Mouse (Mus musculus) left cerebral cortex, adult 2 months (tissue): ENCODE measurements around the gene Lipm. TPM values are rescaled to one million over a fixed set of nuclear protein-coding genes. Genes with fewer than 3 reads are reported as not detected.

Experiments used
- DNase-seq, 2 experiments: peaks; one replicate each; pipeline ENCODE4 v3.0.0; 2021 to 2022; ENCODE audit warnings: low spot score in 2 of 2, mixed read lengths in 1 of 2; ENCODE audit errors: extremely low spot score in 1 of 2
- H3K27ac ChIP-seq: fragments of 200-600 bp; 2 replicates; pipeline ENCODE4 v1.8.1; 2022
- H3K4me3 ChIP-seq: fragments of 200-600 bp; 2 replicates; pipeline ENCODE4 v1.8.1; 2022
- CTCF ChIP-seq: fragments of 200-600 bp; IDR thresholded peaks from 2 replicates; pipeline ENCODE4 v1.8.1; 2022; ENCODE audit warnings: antibody characterized with exemption, mild to moderate bottlenecking, moderate library complexity
- intact Hi-C: fragments of 180-260 bp; cut with DNase I; formaldehyde crosslinking; loops from one replicate; pipeline ENCODE4 v1.15.1; 2025
- long read RNA-seq, 2 experiments: library from polyadenylated mRNA; stranded (forward); transcript quantifications; one replicate each; pipeline ENCODE4 v2.0.0; 2021; ENCODE audit warnings: borderline mapping rate in 2 of 2
- total RNA-seq, 2 experiments: library from RNA; stranded (reverse); gene quantifications; 2 replicates each; pipeline ENCODE4 v1.2.3; 2021

Gene Lipm
- total RNA-seq = under 1 TPM in 1 of 2 experiments, not detected in 1; 0.12 TPM
- long read RNA-seq, experiment 1 = 0 reads
- long read RNA-seq, experiment 2 = 0 reads

DNA sequence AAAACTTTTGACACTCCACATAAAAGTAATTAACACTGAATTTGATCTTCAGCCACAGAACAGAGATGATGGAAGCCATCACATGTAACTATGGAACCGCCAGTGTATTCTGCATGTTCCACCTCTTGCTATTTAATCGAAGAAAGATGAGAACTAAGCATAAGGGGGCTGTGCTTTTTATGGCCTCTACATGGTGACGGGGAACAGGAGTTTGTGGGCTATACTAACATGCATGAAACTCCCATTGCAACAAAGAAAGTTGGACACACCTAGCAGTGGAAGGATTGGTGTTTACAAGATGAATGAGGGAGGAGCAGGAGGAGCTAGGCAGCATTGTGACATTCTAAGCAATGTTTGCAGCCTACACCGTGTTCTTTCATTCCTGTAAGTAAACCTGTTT, at the start of gene Lipm:
TSS of gene Lipm (plus strand) at position 301 of the 400 bp plus-strand sequence.
- TF ChIP-seq CTCF = no peak
- no peak for DNase-seq
- H3K27ac ChIP-seq = no peak within 1 kb of the TSS
- intact Hi-C loops = no loop called here
- no peak within 1 kb of the TSS for H3K4me3 ChIP-seq

DNA sequence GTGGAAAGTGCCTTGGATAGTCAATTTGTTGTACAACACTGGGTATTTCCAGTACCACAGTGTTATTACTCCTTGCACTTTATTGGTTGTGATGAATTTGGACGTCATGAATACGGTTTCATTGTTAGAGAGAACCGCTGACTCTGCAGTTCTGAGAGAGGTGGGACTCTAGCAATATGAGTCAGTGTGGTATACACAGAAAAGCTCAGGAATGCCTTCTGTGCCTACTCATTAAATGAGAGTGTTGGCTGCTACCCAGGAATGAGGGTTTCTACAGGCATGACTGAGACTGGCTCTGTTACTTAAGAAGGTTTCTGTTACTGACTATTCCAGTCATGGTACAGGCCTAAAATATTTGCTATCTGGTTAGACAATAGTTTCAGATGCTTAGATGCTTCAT, 49.2 kb upstream of the Lipm start:
- TF ChIP-seq CTCF = no peak
- Histone ChIP-seq H3K4me3 (no peak overlapping the region), H3K27ac (no peak overlapping the region)
- DNase-seq = no peak
- intact Hi-C loops = no loop called here

DNA sequence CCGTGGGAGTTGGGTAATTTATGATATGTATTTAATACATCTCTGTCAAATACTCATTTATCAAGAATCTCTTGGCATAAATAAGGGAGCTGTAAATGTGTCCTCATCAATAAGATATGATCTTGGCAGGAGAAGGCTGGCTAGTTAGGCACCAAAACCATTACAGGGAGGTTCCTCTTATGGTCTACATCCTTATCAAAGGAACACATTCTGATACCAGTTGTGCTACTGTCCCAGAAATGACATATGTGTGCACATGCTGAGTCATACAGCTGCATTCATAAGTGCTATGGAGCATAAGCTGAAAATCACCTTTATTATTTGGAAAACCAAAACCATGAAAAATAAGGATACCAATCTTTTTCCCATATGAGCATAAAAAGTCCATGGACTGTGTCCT, 37.2 kb upstream of the Lipm start:
- no peak for TF ChIP-seq CTCF
- intact Hi-C loops = no loop called here
- DNase-seq = no peak
- Histone ChIP-seq H3K4me3 (no peak overlapping the region), H3K27ac (no peak overlapping the region)

DNA sequence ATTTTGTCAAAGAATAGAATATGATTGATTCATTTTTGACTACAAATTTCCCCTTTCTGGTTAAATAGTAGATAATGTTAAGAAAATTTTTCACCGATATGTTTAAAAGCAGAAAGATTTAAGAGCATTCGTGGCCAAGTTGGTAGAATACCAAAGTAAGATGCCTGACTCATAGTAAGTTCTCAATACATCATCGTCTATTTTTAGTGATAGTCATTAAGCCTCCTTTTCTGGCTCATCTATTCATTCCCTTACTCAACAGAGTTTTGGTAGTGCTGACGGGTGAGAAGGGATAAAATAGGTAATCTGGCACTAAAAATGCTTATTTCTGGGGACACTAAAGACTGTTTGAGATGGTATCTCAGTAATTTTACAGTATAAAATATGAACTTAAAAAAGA, 36.7 kb upstream of the Lipm start:
- Histone ChIP-seq H3K27ac (no peak overlapping the region), H3K4me3 (no peak overlapping the region)
- no peak for DNase-seq
- intact Hi-C loops = no loop called here
- TF ChIP-seq CTCF = no peak

DNA sequence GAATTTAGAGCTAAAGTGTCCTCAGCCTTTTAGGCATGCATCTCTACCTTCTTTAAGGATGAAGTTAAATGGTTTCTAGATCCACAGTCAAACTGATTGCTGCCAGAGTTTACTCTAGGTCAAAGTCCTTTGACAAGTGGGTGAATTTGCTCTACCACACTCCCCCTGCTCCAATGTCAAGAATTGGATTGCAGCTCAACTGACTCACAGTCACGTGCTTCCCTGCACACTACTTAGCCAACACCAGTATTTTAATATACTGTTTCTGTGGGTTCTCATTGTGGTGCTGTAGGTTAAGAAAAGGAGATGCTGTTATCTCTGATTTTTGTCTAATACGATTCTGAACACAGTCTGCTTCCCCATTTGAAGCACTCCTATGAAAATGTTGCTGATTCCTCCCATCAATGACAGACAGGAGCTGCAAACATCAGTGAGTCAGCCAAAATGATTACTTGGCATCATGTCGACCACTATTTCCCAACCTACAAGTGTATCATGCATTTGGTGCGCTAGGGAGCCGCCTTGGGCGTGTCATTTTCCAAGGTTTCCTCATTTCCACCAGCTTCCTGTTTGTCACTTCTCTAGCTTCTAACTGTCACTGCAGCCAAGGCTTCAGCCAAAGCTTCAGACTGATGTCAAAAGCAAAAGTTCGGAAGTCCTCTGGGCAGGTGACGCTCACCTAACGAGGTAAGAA, 33.8 kb upstream of the Lipm start, which contains the start of gene Lipn:
TSS of gene Lipn (plus strand) at position 580 of the 694 bp plus-strand sequence.
- intact Hi-C loops = no loop called here
- H3K27ac ChIP-seq = no peak within 1 kb of the TSS
- no peak for DNase-seq
- TF ChIP-seq CTCF = no peak
- H3K4me3 ChIP-seq = no peak within 1 kb of the TSS

DNA sequence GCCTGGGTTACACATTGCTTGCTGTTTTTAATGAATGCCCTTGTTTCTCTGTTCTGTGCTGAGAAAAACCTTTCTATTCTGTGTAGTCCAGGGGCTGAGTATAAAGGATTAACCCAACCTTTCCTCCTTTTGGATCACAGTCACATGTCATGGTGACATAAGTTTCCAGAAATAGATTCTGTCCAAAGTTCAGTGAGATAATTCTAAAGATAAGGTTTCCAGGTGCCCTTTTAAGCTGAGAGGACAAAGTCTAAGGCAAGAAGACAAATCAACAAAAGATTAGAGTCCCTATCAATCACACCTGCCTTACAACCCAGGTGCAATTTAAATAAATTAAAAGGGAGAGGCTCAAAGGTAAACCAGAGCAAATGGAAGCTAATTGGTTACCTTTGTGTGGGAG, 26.5 kb upstream of the Lipm start:
- H3K4me3 ChIP-seq = no peak overlapping the region
- DNase-seq = no peak
- no peak overlapping the region for H3K27ac ChIP-seq
- intact Hi-C loops = no loop called here
- no peak for TF ChIP-seq CTCF

DNA sequence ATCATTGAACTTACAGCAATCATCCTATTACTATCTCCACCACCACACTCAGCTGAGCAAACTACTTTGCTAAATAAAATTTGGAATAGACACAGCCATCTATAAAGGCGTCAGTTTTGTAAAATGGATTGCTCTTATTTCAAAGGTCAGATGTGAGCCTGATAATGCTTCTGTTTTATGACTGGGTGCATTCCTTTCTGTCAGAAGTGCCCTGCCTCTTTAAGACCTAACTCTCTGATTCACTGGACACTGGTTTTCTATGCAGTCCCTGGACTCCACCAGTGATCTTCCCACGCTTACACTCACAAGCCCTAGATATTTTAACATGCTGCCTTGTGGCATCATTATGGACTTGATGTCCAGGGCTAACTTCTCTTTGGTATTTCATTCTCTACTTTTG, 22.6 kb upstream of the Lipm start:
- intact Hi-C loops = no loop called here
- DNase-seq = no peak

DNA sequence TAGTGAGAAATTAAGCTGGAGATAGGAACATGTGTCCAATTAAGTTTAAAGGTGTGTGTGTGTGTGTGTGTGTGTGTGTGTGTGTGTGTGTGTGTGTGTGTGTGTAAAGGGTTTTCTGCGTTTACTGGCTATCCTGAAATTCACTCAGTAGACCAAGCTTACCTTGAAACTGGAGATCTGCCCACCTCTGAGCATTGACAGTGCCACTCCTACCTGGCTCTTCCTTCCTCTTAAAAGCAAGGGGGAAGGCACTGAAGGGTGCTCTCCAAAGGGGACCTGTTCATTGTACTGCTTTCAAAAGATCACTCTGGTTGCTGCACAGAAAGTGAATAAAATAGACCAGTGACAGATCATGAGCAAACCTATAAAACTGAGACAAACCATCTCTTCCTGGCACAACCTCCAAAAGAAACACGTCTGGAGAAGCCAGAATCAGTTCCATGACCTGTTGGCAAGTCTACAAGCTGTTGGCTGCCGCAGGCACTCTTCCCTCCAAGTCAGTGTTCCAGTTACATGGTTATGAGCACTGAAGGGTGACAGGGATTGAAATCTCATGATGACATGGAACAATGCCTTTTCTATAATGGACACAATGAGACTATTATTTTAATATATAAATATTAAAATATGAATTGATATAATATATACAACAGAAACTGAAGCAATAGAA, 11.6 kb upstream of the Lipm start:
- H3K4me3 ChIP-seq = no peak overlapping the region
- intact Hi-C loops = no loop called here
- TF ChIP-seq CTCF = no peak
- DNase-seq = no peak
- no peak overlapping the region for H3K27ac ChIP-seq

More for the DNA sequence above, 22.6 kb upstream of the Lipm start:
- Histone ChIP-seq H3K4me3 (no peak overlapping the region), H3K27ac (no peak overlapping the region)
- TF ChIP-seq CTCF = no peak

DNA sequence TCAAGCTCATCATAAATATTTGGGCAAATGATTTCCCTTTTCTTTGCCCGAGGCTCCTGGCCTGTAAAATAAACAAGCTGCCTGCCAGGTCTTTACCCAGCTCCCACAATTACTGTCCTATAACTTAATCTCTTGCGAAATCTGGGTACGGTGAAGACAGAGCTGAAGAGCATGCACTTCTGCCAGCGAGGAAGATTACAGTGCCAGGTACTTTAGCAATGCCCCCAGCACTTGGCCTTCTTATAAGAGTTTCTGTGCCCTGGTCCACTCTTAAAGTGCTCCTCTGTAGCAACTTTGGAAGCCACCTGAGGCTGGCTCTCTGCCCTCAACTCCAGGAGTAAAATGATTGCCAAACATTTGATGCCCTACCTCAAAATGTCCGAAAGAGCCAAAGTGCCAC, 5.4 kb upstream of the Lipm start:
- intact Hi-C loops = no loop called here
- Histone ChIP-seq H3K27ac (no peak overlapping the region), H3K4me3 (no peak overlapping the region)
- TF ChIP-seq CTCF = no peak
- DNase-seq = no peak

DNA sequence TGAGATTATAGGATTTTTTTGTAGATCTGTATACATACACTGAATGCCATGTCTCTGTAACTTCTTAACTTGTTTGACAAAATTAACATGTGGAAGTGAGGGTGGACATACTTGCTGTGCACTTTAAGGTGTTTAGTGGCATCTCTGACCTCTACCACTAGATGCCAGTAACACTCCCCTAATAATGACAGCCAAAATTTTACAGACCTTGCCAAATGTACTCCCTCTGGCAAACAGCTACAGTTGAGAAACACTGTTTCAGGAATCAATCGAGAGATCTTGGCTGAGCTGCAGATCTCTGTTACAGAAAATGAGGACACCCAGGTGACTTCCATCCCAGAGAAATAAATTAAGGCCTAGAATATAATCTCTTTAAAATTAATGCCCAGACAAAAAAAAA, 4.5 kb upstream of the Lipm start:
- Histone ChIP-seq H3K4me3 (no peak overlapping the region), H3K27ac (no peak overlapping the region)
- intact Hi-C loops = no loop called here
- no peak for DNase-seq
- no peak for TF ChIP-seq CTCF

DNA sequence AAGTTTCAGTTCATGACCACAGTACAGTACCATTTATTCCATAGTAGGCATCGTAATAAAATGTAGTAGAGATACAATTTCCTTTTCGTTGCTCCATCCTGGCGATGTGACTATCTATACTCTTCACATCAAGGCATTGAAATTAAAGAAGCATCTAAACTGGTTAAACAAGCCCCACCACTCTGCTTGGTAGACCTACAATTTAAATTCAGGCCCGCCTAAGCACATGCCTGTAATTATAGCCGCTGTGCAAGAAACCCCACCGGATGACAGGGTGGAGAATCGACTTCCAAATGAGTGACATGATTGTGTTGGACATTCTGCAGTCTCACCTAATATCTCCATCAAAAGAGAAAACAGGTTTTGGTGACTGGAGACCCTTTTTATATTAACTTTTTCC, 1.2 kb downstream of the Lipm start:
- Histone ChIP-seq H3K4me3 (no peak overlapping the region), H3K27ac (no peak overlapping the region)
- no peak for TF ChIP-seq CTCF
- intact Hi-C loops = no loop called here
- DNase-seq = no peak

DNA sequence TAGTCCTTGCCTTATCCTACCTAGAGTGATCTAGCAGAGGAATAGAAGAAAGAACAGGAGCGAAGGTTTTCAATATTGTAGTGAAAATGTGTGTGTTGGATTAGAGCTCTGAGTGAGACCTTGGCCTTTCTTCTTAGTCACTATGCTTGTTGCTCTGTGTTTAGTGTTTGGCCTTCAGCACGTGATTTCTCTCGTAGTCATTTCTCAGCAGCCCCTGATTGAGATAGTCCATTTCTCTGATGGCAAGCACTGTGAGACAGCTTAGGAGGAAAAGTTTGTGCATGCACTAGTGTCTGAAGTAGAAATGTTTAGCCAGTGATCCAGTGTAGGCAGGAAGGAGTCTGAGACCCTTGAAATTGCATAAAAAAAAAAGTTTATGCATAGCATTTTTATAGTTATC, 4.1 kb downstream of the Lipm start:
- no peak for TF ChIP-seq CTCF
- intact Hi-C loops = no loop called here
- Histone ChIP-seq H3K27ac (no peak overlapping the region), H3K4me3 (no peak overlapping the region)
- DNase-seq = no peak

DNA sequence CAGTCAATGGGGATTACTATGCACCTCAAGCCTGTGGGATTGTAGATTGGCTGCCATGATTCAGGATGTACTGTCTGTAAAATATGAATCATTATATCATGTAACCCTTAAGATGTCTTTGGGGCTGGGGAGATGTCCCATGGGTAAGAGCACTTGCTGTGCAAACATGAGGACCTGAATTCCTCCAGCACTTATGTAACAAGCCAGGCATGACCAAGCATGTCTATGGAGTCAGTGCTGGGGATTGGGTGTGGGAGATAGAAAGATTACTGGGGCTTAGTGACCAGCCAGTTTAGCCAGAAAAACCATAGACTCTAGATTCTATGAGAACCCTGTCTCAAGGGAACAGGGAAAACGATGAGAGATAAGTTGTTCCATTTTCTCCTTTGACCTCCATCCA, 18.4 kb downstream of the Lipm start:
- no peak for TF ChIP-seq CTCF
- Histone ChIP-seq H3K27ac (no peak overlapping the region), H3K4me3 (no peak overlapping the region)
- intact Hi-C loops = no loop called here
- no peak for DNase-seq
